Mouse (Mus musculus) adrenal gland, postnatal 14 days (tissue): Measurements from ENCODE around the gene Mtmr12. TPM values are rescaled to one million over a fixed set of nuclear protein-coding genes. Genes with fewer than 3 reads are reported as not detected.

Experiments used
- DNase-seq: peaks from one replicate; pipeline ENCODE4 v3.0.0; 2021; ENCODE audit warnings: mixed read lengths
- microRNA-seq, 2 experiments: library from miRNA; unstranded; fragments of <30 nt; microRNA quantifications; one replicate each; pipeline ENCODE4 v1.2.0; 2021
- total RNA-seq: library from RNA; stranded (reverse); gene quantifications from 2 replicates; pipeline ENCODE4 v1.2.3, GENCODE M21; 2021

Gene Mtmr12
- total RNA-seq, 1 experiment from 2014 or later: 20.6 TPM

DNA sequence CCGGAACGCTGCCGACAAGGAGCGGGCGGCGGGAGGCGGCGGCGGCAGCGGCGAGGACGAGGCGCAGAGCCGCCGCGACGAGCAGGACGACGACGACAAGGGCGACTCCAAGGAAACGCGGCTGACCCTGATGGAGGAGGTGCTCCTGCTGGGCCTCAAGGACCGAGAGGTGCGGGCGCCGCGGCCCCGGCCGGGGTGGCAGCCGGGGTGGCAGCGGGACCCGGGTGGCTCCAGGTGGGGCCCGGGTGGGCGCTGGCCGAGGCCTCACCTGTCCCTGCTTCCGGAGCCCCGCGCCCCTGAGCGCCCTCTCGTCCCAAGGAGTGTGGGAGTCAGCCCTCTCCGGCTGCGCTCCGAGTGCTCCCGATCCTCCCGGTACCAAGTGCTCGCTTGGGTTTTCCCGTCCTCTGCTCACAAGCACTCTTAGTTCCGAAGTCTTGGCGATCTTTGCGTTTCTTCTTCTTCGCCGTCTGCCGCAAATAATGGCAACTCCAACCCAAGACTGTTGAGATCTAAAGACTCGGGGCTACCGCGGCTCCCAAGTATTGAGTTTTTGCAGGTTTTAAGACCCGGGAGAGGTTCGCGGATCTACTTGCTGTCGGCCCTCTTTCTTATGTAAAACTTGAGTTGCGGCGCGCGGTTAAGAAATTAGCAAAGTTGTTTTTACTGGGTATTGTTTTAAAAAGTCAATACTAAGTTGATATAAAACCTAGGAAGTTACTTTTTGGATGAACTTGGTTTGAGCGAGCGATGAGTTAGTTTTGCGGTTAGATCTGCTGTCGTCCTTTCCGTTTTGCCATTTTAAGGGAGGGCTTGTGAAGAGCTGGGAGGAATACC, 117.2 kb downstream of the Mtmr12 start, which contains the start of gene 1810049J17Rik:
Gene 1810049J17Rik (minus strand): TSS at position 112 of the 834 bp plus-strand sequence.
- DNase-seq: peak; percentile 69

DNA sequence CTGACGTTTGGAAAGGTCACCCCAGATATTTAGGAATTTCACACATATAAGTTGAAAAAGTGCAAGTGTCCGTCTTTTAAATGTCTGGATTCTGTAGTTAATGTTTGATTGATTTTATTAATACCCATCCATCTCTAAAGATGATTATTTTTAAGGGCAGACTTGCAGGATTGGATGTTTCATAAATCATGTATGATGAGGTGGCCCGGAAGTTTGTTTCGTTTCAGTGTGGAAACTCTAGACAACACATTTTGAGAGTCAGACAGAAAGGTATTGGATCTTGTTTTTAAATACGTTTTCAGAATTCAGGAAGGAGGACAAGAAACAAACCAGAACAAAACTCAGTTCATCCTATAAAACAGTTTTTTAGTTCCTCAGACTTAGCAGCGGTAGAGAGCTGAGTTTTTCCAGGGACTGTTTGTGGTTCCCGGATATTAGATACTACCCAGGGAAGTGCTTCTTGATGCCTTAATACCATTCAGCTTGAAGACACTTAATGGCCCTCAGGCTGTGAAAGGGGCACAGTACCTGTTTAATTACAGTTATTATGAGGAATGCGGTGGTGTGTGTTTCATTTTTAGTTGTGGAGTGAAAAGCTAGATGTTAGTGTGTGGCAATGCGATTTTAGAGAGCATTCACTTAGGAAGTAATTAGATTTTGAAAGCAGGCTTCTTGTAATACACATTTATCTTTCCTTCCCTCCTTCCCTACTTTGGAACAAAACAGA, 118.0 kb downstream of the Mtmr12 start:
- DNase-seq: no peak

Small RNAs within 50 kb of the gene (microRNA-seq; reads per million reads assigned to microRNA genes)
- 0 reads per million in 2 experiments for gene Mir1898

Other genes starting within 250 kb of the Mtmr12 start
- 251 and 264 TPM in 2 replicates for gene Sub1, start 208.0 kb upstream of the Mtmr12 start, total RNA-seq
- 155 and 170 TPM in 2 replicates for gene Zfr, start 87.2 kb upstream of the Mtmr12 start, total RNA-seq
- 109 and 116 TPM in 2 replicates for gene Golph3, start 116.4 kb downstream of the Mtmr12 start, total RNA-seq
- gene 1810049J17Rik, start 116.9 kb downstream of the Mtmr12 start, total RNA-seq: 2.0 TPM in 1 of 2 replicates, not detected in the other